Mouse (Mus musculus) heart, embryonic 10.5 days (tissue): ENCODE results near the gene Hyal3. TPM values are rescaled to one million over a fixed set of nuclear protein-coding genes. Genes with fewer than 3 reads are reported as not detected.

Experiments
- DNase-seq: peaks from one replicate; pipeline ENCODE4 v3.0.0-alpha.2; 2017; ENCODE audit warnings: low spot score
- H3K27ac ChIP-seq: fragments of 300-500 bp; sonication (generic); 2 replicates; pipeline ENCODE4 v1.5.1; 2016; ENCODE audit warnings: mild to moderate bottlenecking
- H3K27me3 ChIP-seq: fragments of 300-500 bp; sonication (generic); 2 replicates; pipeline ENCODE4 v1.6.1; 2016; ENCODE audit warnings: mild to moderate bottlenecking; ENCODE audit not compliant: poor library complexity, insufficient read depth, severe bottlenecking
- H3K36me3 ChIP-seq: fragments of 300-500 bp; sonication (generic); 2 replicates; pipeline ENCODE4 v1.6.1; 2016; ENCODE audit warnings: mild to moderate bottlenecking, moderate library complexity
- H3K4me1 ChIP-seq: fragments of 300-500 bp; sonication (generic); 2 replicates; pipeline ENCODE4 v1.6.1; 2016; ENCODE audit warnings: mild to moderate bottlenecking
- H3K4me3 ChIP-seq: fragments of 300-500 bp; sonication (generic); 2 replicates; pipeline ENCODE4 v1.5.1; 2016; ENCODE audit warnings: mild to moderate bottlenecking, moderate library complexity
- H3K9me3 ChIP-seq: fragments of 300-500 bp; sonication (generic); 2 replicates; pipeline ENCODE4 v1.6.1; 2016; ENCODE audit warnings: mild to moderate bottlenecking, moderate library complexity
- WGBS: fragments of 180-500 bp; shearing (Covaris S2); methylation state at CpG from one replicate; pipeline ENCODE4 v1.1.7; 2016; 5-methylcytosine and 5-hydroxymethylcytosine counted together
- polyA plus RNA-seq: library from polyadenylated mRNA; unstranded; fragments of >200 nt; fragmentation: Nextera tagmentation; extraction: Ambion mirVana; gene quantifications from 2 replicates; pipeline ENCODE4 v1.2.1, GENCODE M21; 2016

Gene Hyal3
- polyA plus RNA-seq, 1 experiment from 2014 or later, result 0.36 TPM

GRCm38 (mm10) chr9:107598385-107598784 is 17.8 kb downstream of the Hyal3 start:
- no peak overlapping the region for H3K4me3 ChIP-seq
- 0 out of 2 replicates have a peak overlapping the region, but pooled peaks have one; percentile 30 for H3K27ac ChIP-seq
- peaks cover 46% of the 10 kb centered on the region for H3K4me1 ChIP-seq
- DNase-seq, result no peak
- H3K27me3 ChIP-seq, result peaks cover 46% of the 10 kb centered on the region
- 77% methylated on average over 5 of the region's 5 CpGs for WGBS
- peaks cover 25% of the 10 kb centered on the region for H3K36me3 ChIP-seq
- no peaks in the 10 kb centered on the region for H3K9me3 ChIP-seq

- Histone ChIP-seq H3K4me1 (peaks cover 50% of the 10 kb centered on the region), H3K36me3 (peaks cover 15% of the 10 kb centered on the region; the same call in 1 of the 2 replicates)
- 76% methylated on average over 9 of the region's 9 CpGs for WGBS
Measured at GRCm38 (mm10) chr9:107599433-107599832, 18.8 kb downstream of the Hyal3 start.

GRCm38 (mm10) chr9:107599842-107600241 is 19.2 kb downstream of the Hyal3 start:
- Histone ChIP-seq H3K27me3 (peaks cover 61% of the 10 kb centered on the region), H3K27ac (peak overlapping the region; percentile 4; the same call in 1 of the 2 replicates), H3K36me3 (peaks cover 11% of the 10 kb centered on the region; the same call in 1 of the 2 replicates), H3K4me1 (peaks cover 55% of the 10 kb centered on the region), H3K9me3 (no peaks in the 10 kb centered on the region), H3K4me3 (no peak overlapping the region)
- no peak for DNase-seq
- 60% methylated on average over 14 of the region's 14 CpGs for WGBS

More at GRCm38 (mm10) chr9:107599433-107599832, 18.8 kb downstream of the Hyal3 start:
- Histone ChIP-seq H3K4me3 (no peak overlapping the region), H3K27me3 (peaks cover 57% of the 10 kb centered on the region), H3K27ac (no peak overlapping the region), H3K9me3 (no peaks in the 10 kb centered on the region)
- no peak for DNase-seq

- Histone ChIP-seq H3K27me3 (peaks cover 69% of the 10 kb centered on the region), H3K36me3 (peaks cover 8% of the 10 kb centered on the region; the same call in 1 of the 2 replicates), H3K4me1 (peaks cover 62% of the 10 kb centered on the region), H3K4me3 (no peak overlapping the region), H3K27ac (no peak overlapping the region), H3K9me3 (no peaks in the 10 kb centered on the region)
- 72% methylated on average over 12 of the region's 12 CpGs for WGBS
- DNase-seq, result no peak
Measured at GRCm38 (mm10) chr9:107600745-107601144, 20.1 kb downstream of the Hyal3 start.

GRCm38 (mm10) chr9:107601275-107601674 is 20.7 kb downstream of the Hyal3 start:
- WGBS, result 81% methylated on average over 11 of the region's 11 CpGs
- Histone ChIP-seq H3K27me3 (peaks cover 69% of the 10 kb centered on the region), H3K27ac (no peak overlapping the region), H3K9me3 (no peaks in the 10 kb centered on the region), H3K4me1 (peaks cover 63% of the 10 kb centered on the region), H3K36me3 (peaks cover 3% of the 10 kb centered on the region; the same call in 1 of the 2 replicates), H3K4me3 (no peak overlapping the region)
- no peak for DNase-seq

- peaks cover 3% of the 10 kb centered on the region; the same call in 1 of the 2 replicates for H3K36me3 ChIP-seq
- H3K4me1 ChIP-seq, result peaks cover 63% of the 10 kb centered on the region
- 11% methylated on average over 10 of the region's 10 CpGs for WGBS
- no peak overlapping the region for H3K4me3 ChIP-seq
- no peaks in the 10 kb centered on the region for H3K9me3 ChIP-seq
- peak; percentile 92 for DNase-seq
- H3K27ac ChIP-seq, result peak overlapping the region; percentile 30
- H3K27me3 ChIP-seq, result peaks cover 73% of the 10 kb centered on the region
Measured at GRCm38 (mm10) chr9:107602068-107602648, 21.5 kb downstream of the Hyal3 start.

- H3K4me1 ChIP-seq, result peaks cover 68% of the 10 kb centered on the region
- H3K9me3 ChIP-seq, result no peaks in the 10 kb centered on the region
- H3K4me3 ChIP-seq, result no peak overlapping the region
- 76% methylated on average over 6 of the region's 6 CpGs for WGBS
- no peak for DNase-seq
- H3K36me3 ChIP-seq, result peaks cover 3% of the 10 kb centered on the region; the same call in 1 of the 2 replicates
- H3K27me3 ChIP-seq, result peaks cover 71% of the 10 kb centered on the region
- H3K27ac ChIP-seq, result no peak overlapping the region
Measured at GRCm38 (mm10) chr9:107603251-107603650, 22.6 kb downstream of the Hyal3 start.

GRCm38 (mm10) chr9:107605041-107605661 is 24.5 kb downstream of the Hyal3 start:
- 33% methylated on average over 23 of the region's 23 CpGs for WGBS
- Histone ChIP-seq H3K4me3 (peak overlapping the region; percentile 37), H3K27me3 (peaks cover 52% of the 10 kb centered on the region), H3K9me3 (no peaks in the 10 kb centered on the region), H3K27ac (peak overlapping the region; percentile 48), H3K4me1 (peaks cover 77% of the 10 kb centered on the region), H3K36me3 (no peaks in the 10 kb centered on the region)
- DNase-seq, result no peak

- Histone ChIP-seq H3K27me3 (peaks cover 39% of the 10 kb centered on the region), H3K4me1 (peaks cover 85% of the 10 kb centered on the region), H3K36me3 (no peaks in the 10 kb centered on the region), H3K4me3 (peak overlapping the region; percentile 39), H3K9me3 (no peaks in the 10 kb centered on the region), H3K27ac (peak overlapping the region; percentile 48)
- 12% methylated on average over 9 of the region's 9 CpGs for WGBS
- DNase-seq, result no peak
Measured at GRCm38 (mm10) chr9:107606591-107606990, 26.0 kb downstream of the Hyal3 start.

- no peaks in the 10 kb centered on the region for H3K9me3 ChIP-seq
- peak overlapping the region; percentile 39 for H3K4me3 ChIP-seq
- no peak for DNase-seq
- peak overlapping the region; percentile 48 for H3K27ac ChIP-seq
- H3K36me3 ChIP-seq, result no peaks in the 10 kb centered on the region
- WGBS, result 78% methylated on average over 2 of the region's 2 CpGs
- H3K27me3 ChIP-seq, result peaks cover 39% of the 10 kb centered on the region
- H3K4me1 ChIP-seq, result peaks cover 87% of the 10 kb centered on the region
Measured at GRCm38 (mm10) chr9:107607036-107607435, 26.4 kb downstream of the Hyal3 start.

- no peak for DNase-seq
- H3K9me3 ChIP-seq, result no peaks in the 10 kb centered on the region
- H3K4me1 ChIP-seq, result peaks cover 87% of the 10 kb centered on the region
- 34% methylated on average over 9 of the region's 9 CpGs for WGBS
- H3K27ac ChIP-seq, result peak overlapping the region; percentile 48
- H3K36me3 ChIP-seq, result no peaks in the 10 kb centered on the region
- peaks cover 37% of the 10 kb centered on the region for H3K27me3 ChIP-seq
- peak overlapping the region; percentile 20; the same call in 1 of the 2 replicates for H3K4me3 ChIP-seq
Measured at GRCm38 (mm10) chr9:107607653-107608245, 27.1 kb downstream of the Hyal3 start.

- Histone ChIP-seq H3K36me3 (peaks cover 4% of the 10 kb centered on the region), H3K4me1 (peaks cover 89% of the 10 kb centered on the region), H3K9me3 (no peaks in the 10 kb centered on the region), H3K27me3 (peaks cover 26% of the 10 kb centered on the region), H3K4me3 (peak within 1 kb of the TSS; percentile 20; the same call in 1 of the 2 replicates), H3K27ac (peak within 1 kb of the TSS; percentile 48)
- 38% methylated on average over 12 of the region's 12 CpGs for WGBS
- DNase-seq, result no peak
Measured at GRCm38 (mm10) chr9:107608741-107609432, 28.3 kb downstream of the Hyal3 start, which contains the start of gene Sema3b. TSS of gene Sema3b (minus strand) at chr9:107609229.
